Mouse (Mus musculus): Measurements from ENCODE around the gene Gm10197. TPM values are rescaled to one million over a fixed set of nuclear protein-coding genes. Genes with fewer than 3 reads are reported as not detected.
A peak's percentile ranks its signal among the peaks of the same experiment; 100 is the strongest.

Gm10197 gene
- polyA plus RNA-seq, 1 experiment from 2014 or later: not detected

GRCm38 (mm10) chr19:53391787-53392186 lies 20.2 kb upstream of the Gm10197 start:
- WGBS: 88% methylated on average over 5 of the region's 5 CpGs
- Histone ChIP-seq H3K9ac (replicated peaks; ENCODE audit: low read length) (no peak overlapping the region), H3K36me3 (replicated peaks; ENCODE audit: control insufficient read depth, insufficient read depth, low read depth, low read length) (peaks cover 6% of the 10 kb centered on the region), H3K4me1 (ENCODE audit: control insufficient read depth, insufficient read depth, low read length) (no peaks in the 10 kb centered on the region; the same call in 1 of the 2 replicates), H3K27me3 (ENCODE audit: control insufficient read depth, insufficient read depth, low read length) (no peaks in the 10 kb centered on the region), H3K4me3 (ENCODE audit: low read depth, low read length) (peak overlapping the region; percentile 88), H3K27ac (replicated peaks; ENCODE audit: low read depth, low read length) (no peak overlapping the region), H3K4me2 (ENCODE audit: low read depth, low read length) (peak overlapping the region; percentile 40; the same call in 1 of the 2 replicates), H3K9me3 (replicated peaks; ENCODE audit: control insufficient read depth, low read length) (no peaks in the 10 kb centered on the region)
- ATAC-seq (replicated peaks; ENCODE audit: insufficient number of reproducible peaks, low FRiP score, low TSS enrichment, low read depth) (no peak), DNase-seq (ENCODE audit: low spot score) (no peak)

- no peak for DNase-seq (ENCODE audit: low spot score)
- no peak overlapping the region; the same call in 1 of the 2 replicates for H3K27ac ChIP-seq (replicated peaks; ENCODE audit: low read depth, low read length)
- WGBS: 46% methylated on average over 8 of the region's 8 CpGs
Measured at GRCm38 (mm10) chr19:53391386-53391785, 19.8 kb upstream of the Gm10197 start.

GRCm38 (mm10) chr19:53390495-53391007 lies 19.0 kb upstream of the Gm10197 start, which contains the start of gene Smndc1:
Gene Smndc1, minus strand, starts transcription at chr19:53390578.
- WGBS: under 1% methylated on average over 48 of the region's 48 CpGs
- ATAC-seq (replicated peaks; ENCODE audit: insufficient number of reproducible peaks, low FRiP score, low TSS enrichment, low read depth): peak; percentile 96
- peak; percentile 99 for DNase-seq (ENCODE audit: low spot score)
- no peaks in the 10 kb centered on the region for H3K9me3 ChIP-seq (replicated peaks; ENCODE audit: control insufficient read depth, low read length)
- H3K4me1 ChIP-seq (ENCODE audit: control insufficient read depth, insufficient read depth, low read length): no peaks in the 10 kb centered on the region; the same call in 1 of the 2 replicates
- H3K4me3 ChIP-seq (ENCODE audit: low read depth, low read length): peak within 1 kb of the TSS; percentile 88
- peaks cover 6% of the 10 kb centered on the region for H3K36me3 ChIP-seq (replicated peaks; ENCODE audit: control insufficient read depth, insufficient read depth, low read depth, low read length)
- no peaks in the 10 kb centered on the region for H3K27me3 ChIP-seq (ENCODE audit: control insufficient read depth, insufficient read depth, low read length)
- H3K4me2 ChIP-seq (ENCODE audit: low read depth, low read length): peak within 1 kb of the TSS; percentile 48
- H3K9ac ChIP-seq (replicated peaks; ENCODE audit: low read length): peak within 1 kb of the TSS; percentile 99
- peak within 1 kb of the TSS; percentile 99 for H3K27ac ChIP-seq (replicated peaks; ENCODE audit: low read depth, low read length)

More at GRCm38 (mm10) chr19:53391386-53391785, 19.8 kb upstream of the Gm10197 start:
- Histone ChIP-seq H3K4me2 (ENCODE audit: low read depth, low read length) (peak overlapping the region; percentile 40), H3K9me3 (replicated peaks; ENCODE audit: control insufficient read depth, low read length) (no peaks in the 10 kb centered on the region), H3K9ac (replicated peaks; ENCODE audit: low read length) (peak overlapping the region; percentile 83; the same call in 1 of the 2 replicates), H3K27me3 (ENCODE audit: control insufficient read depth, insufficient read depth, low read length) (no peaks in the 10 kb centered on the region), H3K4me1 (ENCODE audit: control insufficient read depth, insufficient read depth, low read length) (no peaks in the 10 kb centered on the region; the same call in 1 of the 2 replicates), H3K36me3 (replicated peaks; ENCODE audit: control insufficient read depth, insufficient read depth, low read depth, low read length) (peaks cover 6% of the 10 kb centered on the region), H3K4me3 (ENCODE audit: low read depth, low read length) (peak overlapping the region; percentile 88)
- ATAC-seq (replicated peaks; ENCODE audit: insufficient number of reproducible peaks, low FRiP score, low TSS enrichment, low read depth): no peak

- Histone ChIP-seq H3K36me3 (replicated peaks; ENCODE audit: control insufficient read depth, insufficient read depth, low read depth, low read length) (peaks cover 6% of the 10 kb centered on the region), H3K4me1 (ENCODE audit: control insufficient read depth, insufficient read depth, low read length) (no peaks in the 10 kb centered on the region; the same call in 1 of the 2 replicates), H3K9me3 (replicated peaks; ENCODE audit: control insufficient read depth, low read length) (no peaks in the 10 kb centered on the region), H3K27me3 (ENCODE audit: control insufficient read depth, insufficient read depth, low read length) (no peaks in the 10 kb centered on the region), H3K27ac (replicated peaks; ENCODE audit: low read depth, low read length) (peak overlapping the region; percentile 99), H3K9ac (replicated peaks; ENCODE audit: low read length) (peak overlapping the region; percentile 99), H3K4me2 (ENCODE audit: low read depth, low read length) (peak overlapping the region; percentile 48), H3K4me3 (ENCODE audit: low read depth, low read length) (peak overlapping the region; percentile 88)
- WGBS: under 1% methylated on average over 56 of the region's 59 CpGs
- ATAC-seq (replicated peaks; ENCODE audit: insufficient number of reproducible peaks, low FRiP score, low TSS enrichment, low read depth) (peak; percentile 93), DNase-seq (ENCODE audit: low spot score) (peak; percentile 67)
Measured at GRCm38 (mm10) chr19:53389851-53390431, 18.4 kb upstream of the Gm10197 start.

GRCm38 (mm10) chr19:53389417-53389816 lies 17.9 kb upstream of the Gm10197 start:
- ATAC-seq (replicated peaks; ENCODE audit: insufficient number of reproducible peaks, low FRiP score, low TSS enrichment, low read depth): no peak

GRCm38 (mm10) chr19:53383336-53383735 lies 11.8 kb upstream of the Gm10197 start:
- ATAC-seq (replicated peaks; ENCODE audit: insufficient number of reproducible peaks, low FRiP score, low TSS enrichment, low read depth) (no peak), DNase-seq (ENCODE audit: low spot score) (no peak)
- no peaks in the 10 kb centered on the region for H3K9me3 ChIP-seq (replicated peaks; ENCODE audit: control insufficient read depth, low read length)
- H3K27ac ChIP-seq (replicated peaks; ENCODE audit: low read depth, low read length): no peak overlapping the region
- H3K4me1 ChIP-seq (ENCODE audit: control insufficient read depth, insufficient read depth, low read length): no peaks in the 10 kb centered on the region
- H3K9ac ChIP-seq (replicated peaks; ENCODE audit: low read length): no peak overlapping the region
- no peak overlapping the region for H3K4me3 ChIP-seq (ENCODE audit: low read depth, low read length)
- H3K36me3 ChIP-seq (replicated peaks; ENCODE audit: control insufficient read depth, insufficient read depth, low read depth, low read length): peaks cover 10% of the 10 kb centered on the region
- H3K4me2 ChIP-seq (ENCODE audit: low read depth, low read length): no peak overlapping the region
- WGBS: 96% methylated on average over 15 of the region's 15 CpGs
- no peaks in the 10 kb centered on the region for H3K27me3 ChIP-seq (ENCODE audit: control insufficient read depth, insufficient read depth, low read length)

More at GRCm38 (mm10) chr19:53389417-53389816, 17.9 kb upstream of the Gm10197 start:
- 23% methylated on average over 6 of the region's 6 CpGs for WGBS
- Histone ChIP-seq H3K9ac (replicated peaks; ENCODE audit: low read length) (peak overlapping the region; percentile 99), H3K9me3 (replicated peaks; ENCODE audit: control insufficient read depth, low read length) (no peaks in the 10 kb centered on the region), H3K27ac (replicated peaks; ENCODE audit: low read depth, low read length) (peak overlapping the region; percentile 99; the same call in 1 of the 2 replicates), H3K4me1 (ENCODE audit: control insufficient read depth, insufficient read depth, low read length) (no peaks in the 10 kb centered on the region; the same call in 1 of the 2 replicates), H3K4me3 (ENCODE audit: low read depth, low read length) (peak overlapping the region; percentile 88), H3K4me2 (ENCODE audit: low read depth, low read length) (peak overlapping the region; percentile 48), H3K27me3 (ENCODE audit: control insufficient read depth, insufficient read depth, low read length) (no peaks in the 10 kb centered on the region), H3K36me3 (replicated peaks; ENCODE audit: control insufficient read depth, insufficient read depth, low read depth, low read length) (peaks cover 6% of the 10 kb centered on the region)
- DNase-seq (ENCODE audit: low spot score): no peak

- Histone ChIP-seq H3K4me1 (ENCODE audit: control insufficient read depth, insufficient read depth, low read length) (no peaks in the 10 kb centered on the region), H3K27me3 (ENCODE audit: control insufficient read depth, insufficient read depth, low read length) (no peaks in the 10 kb centered on the region), H3K4me2 (ENCODE audit: low read depth, low read length) (no peak overlapping the region), H3K9ac (replicated peaks; ENCODE audit: low read length) (no peak overlapping the region), H3K4me3 (ENCODE audit: low read depth, low read length) (no peak overlapping the region), H3K9me3 (replicated peaks; ENCODE audit: control insufficient read depth, low read length) (no peaks in the 10 kb centered on the region), H3K27ac (replicated peaks; ENCODE audit: low read depth, low read length) (no peak overlapping the region), H3K36me3 (replicated peaks; ENCODE audit: control insufficient read depth, insufficient read depth, low read depth, low read length) (peaks cover 5% of the 10 kb centered on the region)
- DNase-seq (ENCODE audit: low spot score): no peak
- WGBS: 91% methylated on average over 10 of the region's 10 CpGs
- ATAC-seq (replicated peaks; ENCODE audit: insufficient number of reproducible peaks, low FRiP score, low TSS enrichment, low read depth): no peak
Measured at GRCm38 (mm10) chr19:53378421-53378820, 6.9 kb upstream of the Gm10197 start.

- H3K4me3 ChIP-seq (ENCODE audit: low read depth, low read length): no peak overlapping the region
- ATAC-seq (replicated peaks; ENCODE audit: insufficient number of reproducible peaks, low FRiP score, low TSS enrichment, low read depth) (no peak), DNase-seq (ENCODE audit: low spot score) (no peak)
- H3K27ac ChIP-seq (replicated peaks; ENCODE audit: low read depth, low read length): no peak overlapping the region
- no peaks in the 10 kb centered on the region for H3K4me1 ChIP-seq (ENCODE audit: control insufficient read depth, insufficient read depth, low read length)
- no peak overlapping the region for H3K9ac ChIP-seq (replicated peaks; ENCODE audit: low read length)
- H3K9me3 ChIP-seq (replicated peaks; ENCODE audit: control insufficient read depth, low read length): no peaks in the 10 kb centered on the region
- peaks cover 1% of the 10 kb centered on the region for H3K36me3 ChIP-seq (replicated peaks; ENCODE audit: control insufficient read depth, insufficient read depth, low read depth, low read length)
- WGBS: 91% methylated on average over 8 of the region's 8 CpGs
- H3K4me2 ChIP-seq (ENCODE audit: low read depth, low read length): no peak overlapping the region
- no peaks in the 10 kb centered on the region for H3K27me3 ChIP-seq (ENCODE audit: control insufficient read depth, insufficient read depth, low read length)
Measured at GRCm38 (mm10) chr19:53377652-53378051, 6.1 kb upstream of the Gm10197 start.
